Mouse (Mus musculus): ENCODE data around the gene Atp2b2. TPM values are rescaled to one million over a fixed set of nuclear protein-coding genes. Genes with fewer than 3 reads are reported as not detected.

Gene Atp2b2
- total RNA-seq, 2 experiments from 2014 or later: 324 to 330 TPM

DNA sequence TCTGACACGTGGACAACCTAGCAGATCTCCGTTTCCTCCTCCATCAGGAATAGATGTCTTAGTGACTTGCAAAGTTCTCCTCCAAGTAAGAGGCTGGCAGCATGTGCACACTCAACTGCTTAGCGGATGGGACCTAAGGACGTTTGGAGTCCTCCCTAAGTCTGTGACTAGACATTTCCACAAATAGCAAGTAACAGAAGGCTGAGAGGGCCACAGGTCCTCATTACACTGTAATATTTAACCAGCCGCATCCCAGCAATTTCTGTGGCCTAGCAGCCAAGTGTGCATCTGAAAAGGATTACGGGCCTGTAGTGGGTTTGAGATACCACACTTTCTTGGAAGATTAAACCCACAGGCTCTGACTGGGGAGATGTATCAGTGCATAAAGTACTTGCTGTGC lies 30.4 kb downstream of the Atp2b2 start:
- DNase-seq: no peak

DNA sequence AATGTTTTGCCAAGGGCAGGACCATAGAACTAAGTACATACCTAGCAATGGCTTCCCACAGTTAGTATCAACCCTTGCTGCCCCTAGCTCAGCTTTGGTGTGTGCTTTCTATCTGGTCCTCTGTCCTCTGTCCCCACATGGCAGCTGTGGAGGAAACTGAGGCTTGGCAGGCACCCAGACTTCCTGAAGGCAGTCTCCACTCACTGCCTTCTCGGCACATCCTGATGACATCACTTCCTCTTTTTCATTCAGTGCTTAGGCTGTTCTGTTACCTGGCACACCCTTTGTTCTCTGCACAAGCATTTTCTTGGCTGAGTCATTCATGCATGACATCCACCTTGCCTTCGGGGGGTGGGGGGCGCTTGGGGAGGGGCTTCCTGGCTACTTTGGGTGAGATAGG lies 38.6 kb downstream of the Atp2b2 start:
- no peak for DNase-seq

DNA sequence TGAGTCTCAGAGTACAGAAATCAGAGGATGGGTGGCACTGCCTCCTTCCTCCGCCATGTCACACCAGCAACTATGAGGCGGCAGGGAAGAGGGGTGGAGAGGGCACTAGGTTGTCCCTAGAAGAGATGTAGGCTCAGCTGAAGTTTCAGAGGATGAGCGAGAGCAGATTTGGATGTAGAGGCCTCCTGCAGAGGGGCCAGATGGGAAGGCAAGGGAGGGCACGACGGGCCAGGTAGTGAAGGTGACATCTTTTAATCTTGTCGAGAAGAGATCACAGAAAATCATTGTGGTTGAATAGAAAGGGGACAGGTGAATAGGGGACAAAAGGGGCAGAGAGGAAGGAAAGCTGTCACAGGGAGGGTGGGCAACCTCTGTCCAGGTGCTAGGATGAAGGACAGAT lies 41.5 kb downstream of the Atp2b2 start:
- no peak for DNase-seq

DNA sequence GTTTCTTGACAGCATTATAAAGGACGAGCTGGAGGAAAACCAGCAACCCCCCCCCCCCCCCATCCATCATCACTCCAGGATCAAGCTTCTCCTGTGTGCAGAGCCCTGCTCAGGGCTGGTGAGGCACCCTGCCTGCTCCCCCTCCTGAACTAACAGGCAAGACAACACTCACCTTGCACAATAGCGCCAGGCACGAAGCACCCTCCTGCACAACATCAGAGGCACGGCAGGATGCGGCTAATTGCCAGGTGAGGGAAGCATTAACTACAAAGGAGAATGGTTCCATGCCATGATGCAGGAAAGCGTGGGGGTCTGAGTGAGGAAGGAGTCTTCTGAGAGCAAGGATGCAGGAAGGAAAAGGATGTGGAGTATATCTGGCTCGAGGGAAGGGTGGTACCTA lies 42.1 kb downstream of the Atp2b2 start:
- no peak for DNase-seq

DNA sequence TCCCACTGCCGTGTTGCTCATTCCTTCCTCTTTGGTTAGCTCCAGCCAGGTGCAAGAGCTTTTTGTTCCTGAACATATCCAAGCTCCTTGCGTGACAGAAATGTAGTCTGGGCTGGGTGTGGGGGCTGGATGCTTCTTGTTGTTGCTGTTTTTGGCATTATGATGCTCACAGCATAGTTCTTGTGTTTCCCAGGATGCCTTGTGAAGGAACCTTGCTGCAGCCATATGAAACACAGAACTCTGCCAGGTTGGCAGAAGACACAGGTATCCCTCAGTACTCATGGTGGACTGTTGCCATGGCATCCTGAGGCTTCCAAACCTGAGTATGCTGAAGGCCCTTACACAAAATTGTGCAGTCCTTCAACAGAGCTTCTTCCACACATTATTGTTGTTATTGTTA lies 44.0 kb downstream of the Atp2b2 start:
- no peak for DNase-seq

DNA sequence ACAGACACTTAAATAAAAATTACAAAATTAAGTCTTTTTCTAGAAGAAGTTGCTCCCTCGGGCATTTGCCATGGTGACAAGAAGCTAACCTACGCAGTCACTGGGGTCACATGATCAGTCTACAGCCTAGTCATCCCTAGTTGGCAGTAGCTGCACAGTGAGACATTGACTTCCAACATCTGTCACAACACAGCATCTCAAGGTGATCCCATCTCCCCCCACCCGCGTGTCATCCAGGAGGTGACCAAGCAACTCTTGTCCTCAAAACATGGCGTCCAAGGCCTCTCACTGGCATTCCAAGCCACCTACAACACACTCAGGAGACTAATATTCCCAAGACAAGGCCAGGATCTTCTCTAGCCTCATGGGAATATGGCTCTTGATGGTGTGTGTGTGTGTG lies 48.2 kb downstream of the Atp2b2 start:
- DNase-seq: no peak

DNA sequence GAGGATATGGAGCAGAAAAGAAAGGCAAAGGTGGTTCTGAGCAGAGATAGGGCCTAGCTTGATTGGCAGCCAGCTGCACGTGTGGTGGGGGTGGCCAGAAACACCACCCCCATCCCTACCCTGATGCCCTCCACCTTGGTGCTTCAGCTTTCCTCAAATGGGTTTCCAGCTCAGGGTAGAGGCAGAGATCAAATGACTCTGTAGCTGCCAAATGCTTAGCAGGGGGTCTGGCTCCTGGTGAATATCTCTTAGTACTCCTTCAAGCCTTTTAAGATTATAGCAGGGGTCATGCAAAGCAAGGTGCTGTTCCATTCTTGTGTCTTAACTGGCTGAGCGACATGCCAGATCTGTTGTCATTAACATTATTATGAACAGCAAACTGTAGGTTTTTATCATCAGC lies 50.3 kb downstream of the Atp2b2 start:
- DNase-seq: no peak

DNA sequence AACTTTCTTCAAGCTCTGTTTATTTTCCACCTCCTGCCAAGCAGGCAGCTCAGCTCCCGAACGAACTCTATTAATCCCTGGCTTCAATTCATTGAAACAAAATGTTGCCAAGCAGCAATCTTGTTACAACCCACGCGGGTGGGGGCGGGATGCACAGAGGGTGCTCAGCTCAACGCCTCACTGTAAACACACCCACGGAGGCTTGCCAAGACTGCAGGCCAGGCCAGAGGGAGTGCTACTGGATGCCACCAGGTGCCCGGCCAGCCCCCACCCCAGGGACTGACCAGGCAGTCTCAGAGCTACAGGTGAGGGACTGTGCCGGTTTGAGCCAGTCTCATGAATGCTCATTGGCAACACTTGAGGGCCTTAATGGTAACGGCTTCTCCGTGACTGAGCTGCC lies 50.9 kb downstream of the Atp2b2 start:
- DNase-seq: peak; percentile 84 to 87

DNA sequence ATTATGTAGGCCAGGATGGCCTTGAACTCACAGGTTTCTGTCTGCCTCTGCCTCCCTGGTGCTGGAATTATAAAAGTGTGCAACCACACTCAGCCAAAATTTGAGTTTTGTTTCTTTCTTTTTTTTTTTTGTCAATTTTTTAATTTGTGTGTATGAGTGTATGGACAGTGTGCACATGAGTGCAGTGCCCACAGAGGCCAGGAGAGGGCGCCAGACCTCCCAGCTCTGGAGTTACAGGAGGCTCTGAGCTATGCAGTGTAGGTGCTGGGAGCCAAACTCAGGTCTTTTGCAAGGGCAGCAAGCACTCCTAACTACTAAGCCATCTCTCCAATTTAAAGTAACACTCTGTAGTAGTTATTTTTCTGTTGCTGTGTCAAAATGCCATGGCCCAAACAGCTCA lies 52.4 kb downstream of the Atp2b2 start:
- no peak for DNase-seq

DNA sequence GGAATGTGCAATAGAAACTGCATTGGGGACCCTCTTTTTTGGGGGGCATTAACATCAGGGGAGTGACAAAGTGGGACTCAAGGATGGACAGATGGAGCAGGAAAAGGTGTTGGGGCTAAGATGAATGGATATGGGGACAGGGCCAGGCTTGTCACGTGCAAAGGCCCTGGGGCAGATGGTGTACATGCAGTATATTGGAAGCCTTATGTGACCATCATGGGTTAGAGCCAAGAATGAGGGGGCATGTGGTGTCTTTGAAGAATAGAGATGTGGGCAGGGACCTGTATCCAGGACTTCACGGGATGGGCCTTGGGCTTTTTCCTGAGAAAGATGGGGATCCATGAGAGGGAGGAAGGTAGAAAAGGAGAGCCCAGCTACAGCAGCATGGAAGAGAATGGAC lies 53.9 kb downstream of the Atp2b2 start:
- no peak for DNase-seq

DNA sequence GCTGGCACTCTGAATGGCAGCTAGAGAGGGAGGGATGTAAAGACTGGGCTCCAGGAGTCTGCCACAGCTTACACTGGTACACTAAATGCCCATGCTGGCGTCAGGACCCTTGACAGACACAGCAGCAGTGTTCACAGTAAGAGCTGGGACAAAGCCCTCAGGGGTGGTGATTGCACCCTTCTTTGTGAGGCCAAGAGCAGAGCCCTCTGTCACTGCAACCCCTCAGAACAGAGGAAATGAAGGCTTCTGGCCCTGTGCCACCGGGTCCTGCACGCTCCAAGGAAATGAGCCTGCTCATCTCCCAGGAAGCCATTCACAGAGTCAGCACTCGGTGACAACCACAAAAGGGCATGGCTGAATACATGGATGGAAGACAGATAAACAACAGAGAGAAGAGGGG lies 55.7 kb downstream of the Atp2b2 start:
- DNase-seq: no peak

DNA sequence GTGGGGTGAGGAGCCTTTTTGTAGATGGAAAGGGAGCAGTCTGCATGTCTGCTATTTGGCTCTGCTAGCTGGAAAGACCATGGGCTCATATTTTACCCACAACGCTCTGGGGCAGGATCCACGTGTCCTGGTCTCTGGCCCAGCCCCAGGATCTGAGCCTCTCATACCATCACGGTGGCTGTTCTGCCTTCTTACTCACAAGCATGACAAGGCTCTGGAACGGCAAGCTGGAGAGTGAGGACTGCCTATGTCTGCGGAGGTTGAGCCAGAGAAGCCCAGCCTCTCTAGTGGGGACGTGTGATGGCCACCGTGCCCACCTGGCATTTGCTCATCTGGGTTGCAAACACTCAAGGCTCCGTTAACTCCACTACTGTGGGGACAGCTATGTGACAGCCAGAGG lies 63.7 kb downstream of the Atp2b2 start:
- no peak for DNase-seq

DNA sequence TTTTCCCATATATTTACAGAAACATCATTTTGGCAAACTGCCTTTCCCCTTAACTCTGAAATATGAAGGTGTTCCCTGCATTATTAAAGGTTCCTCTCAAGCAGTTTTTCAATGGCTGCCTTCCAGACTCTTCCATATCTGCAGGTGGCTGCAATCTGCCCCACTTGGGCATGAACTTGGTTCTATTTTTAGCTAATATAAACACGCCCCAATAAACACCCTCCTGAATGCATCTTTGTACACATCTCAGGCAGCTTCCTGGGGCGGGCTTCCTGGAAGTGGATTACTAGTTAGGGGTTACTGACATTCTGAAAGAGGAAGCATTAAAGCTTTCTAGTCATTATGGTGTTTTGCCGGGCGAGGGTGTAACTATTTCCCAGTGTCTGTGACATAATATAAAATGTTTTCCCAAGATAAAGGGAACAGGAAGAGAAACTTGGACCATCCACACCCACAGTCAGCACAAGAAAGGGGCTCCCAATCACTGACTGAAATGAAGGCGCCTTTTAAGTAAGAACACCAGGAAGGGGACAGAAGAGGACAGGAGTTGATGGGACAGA lies 64.2 kb downstream of the Atp2b2 start:
- no peak for DNase-seq

DNA sequence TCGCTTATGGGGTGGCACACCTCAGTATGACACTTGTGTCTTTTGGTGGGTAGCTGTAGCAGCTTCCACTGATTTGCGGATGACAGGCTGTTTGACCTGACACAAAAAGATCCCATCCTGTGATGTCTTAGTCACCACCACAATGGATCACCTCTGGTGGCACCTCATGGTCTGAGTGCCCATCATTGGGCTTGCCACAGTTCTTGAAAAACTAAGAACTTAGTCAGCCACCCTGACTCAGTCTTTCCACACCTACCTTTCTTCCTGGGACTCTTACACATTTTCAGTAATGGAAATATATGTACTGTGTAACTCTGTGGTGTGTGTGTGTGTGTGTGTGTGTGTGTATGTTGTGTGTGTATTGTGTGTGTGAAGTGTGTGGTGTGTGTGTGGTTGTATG lies 71.5 kb downstream of the Atp2b2 start:
- no peak for DNase-seq

DNA sequence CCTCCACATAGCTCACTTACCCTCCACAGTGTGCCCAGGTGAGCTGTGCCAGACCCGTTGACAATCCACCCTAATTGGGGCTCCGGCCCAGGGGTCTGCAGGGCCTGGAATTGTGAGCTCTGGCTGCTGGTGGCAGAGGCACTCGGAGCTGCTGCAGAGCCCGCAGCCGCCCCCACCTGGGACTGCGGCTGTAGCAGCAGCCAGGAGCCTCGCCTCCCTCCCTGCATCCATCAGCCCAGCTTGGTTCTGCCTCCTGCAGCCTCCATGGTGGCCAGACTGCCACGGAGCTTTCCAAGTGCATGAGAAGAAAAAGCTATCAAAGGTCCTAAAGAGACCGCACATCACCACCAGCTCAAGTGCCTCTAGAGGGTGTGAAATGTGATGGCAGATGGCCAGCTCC lies 71.9 kb downstream of the Atp2b2 start:
- DNase-seq: no peak

DNA sequence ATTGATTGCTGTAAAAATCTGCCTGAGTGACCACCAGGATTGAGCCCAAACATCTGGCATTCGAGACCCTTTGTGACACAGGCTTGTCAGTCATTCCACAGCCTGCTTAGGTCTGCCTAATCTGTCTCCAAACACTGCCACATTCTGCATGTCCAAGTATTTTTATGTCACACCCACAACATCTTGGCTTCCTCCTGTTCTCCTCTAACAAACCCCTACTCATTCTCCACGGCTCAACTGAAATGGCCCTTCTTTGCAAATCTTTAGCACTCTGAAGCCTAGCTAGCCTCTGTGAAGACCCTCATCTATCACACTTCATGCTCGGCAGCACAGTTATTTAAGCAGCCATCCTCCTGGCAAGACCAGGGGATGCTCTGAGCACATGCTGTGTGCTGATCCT lies 72.7 kb downstream of the Atp2b2 start:
- DNase-seq: no peak

DNA sequence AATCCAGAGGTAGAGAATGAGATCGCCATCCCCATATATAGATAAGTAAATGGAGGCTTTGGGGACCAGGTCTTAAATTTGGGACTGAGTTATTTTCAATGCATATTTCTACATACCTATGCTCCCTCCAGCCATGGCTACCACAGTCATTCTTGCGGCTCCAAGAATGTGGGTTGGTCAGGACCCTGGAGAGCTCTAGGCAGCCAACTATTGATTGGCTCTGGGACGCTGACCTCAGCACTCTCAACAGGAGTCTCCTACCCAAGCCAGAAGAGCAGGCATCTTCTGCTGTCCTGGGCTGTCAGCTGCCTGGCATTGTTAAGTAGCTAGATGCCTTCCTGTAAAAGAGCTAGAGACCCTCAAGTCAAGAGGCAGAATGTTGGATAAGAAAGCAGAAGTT lies 79.6 kb downstream of the Atp2b2 start:
- DNase-seq: no peak

DNA sequence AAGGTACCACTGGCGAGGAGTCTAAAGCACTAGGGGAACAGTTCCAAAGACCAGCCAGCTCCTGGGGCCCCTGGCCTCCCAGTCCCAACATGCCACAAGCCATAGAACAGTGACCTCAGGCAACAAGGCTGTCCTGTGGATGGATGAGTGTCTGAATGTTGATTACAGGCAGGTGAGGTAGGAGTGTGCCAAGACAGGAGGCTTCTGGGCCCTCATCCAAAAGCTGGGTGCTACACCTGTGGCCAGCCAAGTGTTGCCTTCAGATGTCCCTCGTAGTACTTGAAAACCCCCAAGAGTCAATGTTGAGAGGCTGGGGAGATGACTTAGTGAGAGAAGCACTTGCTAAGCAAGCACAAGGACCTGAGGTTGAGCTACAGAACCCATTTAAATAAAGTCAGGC lies 80.8 kb downstream of the Atp2b2 start:
- DNase-seq: no peak

DNA sequence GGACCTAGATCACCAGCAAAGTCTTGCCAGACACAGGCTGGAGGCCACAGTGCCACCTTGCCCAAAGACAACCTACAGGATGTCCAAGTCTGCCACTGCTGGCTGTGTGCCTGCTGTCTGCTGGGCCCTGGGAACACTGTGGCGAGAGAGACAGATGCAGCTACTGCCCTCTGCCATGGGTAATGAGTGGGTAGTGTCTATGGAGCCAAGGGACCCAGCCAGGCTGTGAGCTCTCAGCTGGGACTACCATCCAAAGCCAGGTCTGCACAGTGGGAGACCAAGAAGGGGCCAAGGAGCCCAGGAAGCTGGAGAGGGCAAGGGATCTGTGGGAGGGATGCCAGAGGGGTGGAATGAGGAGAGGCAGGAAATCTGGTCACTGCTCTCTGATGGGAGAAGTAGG lies 83.1 kb downstream of the Atp2b2 start:
- DNase-seq: no peak

DNA sequence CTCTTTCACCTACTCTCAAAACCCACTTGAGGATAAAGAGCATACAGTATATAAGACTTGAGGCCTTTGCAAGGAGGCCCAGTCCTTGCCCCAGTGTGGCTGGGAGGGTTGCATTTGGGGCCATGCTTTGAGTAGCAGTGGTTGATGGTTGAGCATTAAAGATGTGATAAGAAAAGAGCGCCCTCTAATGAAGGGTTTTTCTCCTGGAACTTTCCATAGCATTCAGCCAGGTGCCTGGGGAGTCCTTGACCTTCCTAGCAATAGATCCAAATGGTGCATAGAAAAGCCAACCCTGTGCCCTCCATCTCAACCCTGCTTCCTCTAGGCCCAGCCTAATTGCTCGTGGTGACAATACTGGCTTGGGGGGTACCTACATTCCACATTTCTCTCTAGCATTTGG lies 83.7 kb downstream of the Atp2b2 start:
- no peak for DNase-seq

DNA sequence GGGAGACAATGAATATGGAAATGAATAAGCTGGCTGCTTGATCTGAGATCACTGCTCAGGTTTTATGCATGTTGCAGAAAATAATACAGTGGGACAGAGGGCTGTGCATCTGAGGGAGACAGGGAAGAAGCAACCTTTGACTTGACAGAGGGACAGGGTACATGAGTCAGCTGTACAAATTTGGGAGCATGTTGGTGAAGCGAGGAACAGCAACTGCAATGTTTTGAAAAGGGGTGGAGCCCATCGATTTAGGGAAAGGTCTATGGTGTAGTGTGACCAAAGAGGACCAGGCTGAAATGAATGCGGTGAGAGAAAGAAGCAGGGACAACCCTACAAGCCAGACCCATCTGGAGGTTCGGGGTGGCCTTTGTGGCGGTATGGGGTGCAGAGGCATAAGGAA lies 84.4 kb downstream of the Atp2b2 start:
- no peak for DNase-seq

DNA sequence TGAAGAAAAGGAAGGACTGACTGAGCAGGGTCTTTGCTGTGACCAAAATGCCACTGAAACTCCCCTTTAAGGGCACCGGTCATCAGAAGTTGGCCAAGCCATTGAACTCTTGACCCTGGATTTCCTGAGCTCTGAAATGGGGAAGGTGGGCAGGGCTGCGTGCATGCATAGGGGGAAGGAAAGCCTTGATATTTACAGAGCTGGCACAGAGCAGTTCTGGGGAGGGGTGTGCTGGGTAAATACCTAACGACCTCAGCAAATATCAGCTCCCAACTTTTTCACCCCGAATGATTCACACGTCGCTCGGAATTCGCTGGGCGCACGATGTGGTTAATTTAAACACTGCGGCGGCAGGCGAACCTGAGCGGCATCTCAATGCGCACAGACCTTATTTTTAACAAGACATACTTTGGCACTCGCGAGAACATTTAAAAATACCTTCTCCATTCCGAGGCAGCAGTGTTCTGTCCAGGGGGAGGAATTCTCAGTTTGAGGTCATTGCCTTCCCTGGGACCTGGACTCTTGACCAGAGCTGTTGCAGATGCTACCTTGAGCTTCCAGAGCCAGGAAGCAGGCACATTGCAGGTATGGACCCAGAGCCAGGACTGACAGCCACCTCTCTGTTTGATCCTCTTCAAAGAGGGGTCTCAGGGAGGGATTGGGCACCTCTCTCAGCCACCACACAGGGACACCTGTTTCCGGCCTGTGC lies 85.0 kb downstream of the Atp2b2 start:
- DNase-seq: no peak

DNA sequence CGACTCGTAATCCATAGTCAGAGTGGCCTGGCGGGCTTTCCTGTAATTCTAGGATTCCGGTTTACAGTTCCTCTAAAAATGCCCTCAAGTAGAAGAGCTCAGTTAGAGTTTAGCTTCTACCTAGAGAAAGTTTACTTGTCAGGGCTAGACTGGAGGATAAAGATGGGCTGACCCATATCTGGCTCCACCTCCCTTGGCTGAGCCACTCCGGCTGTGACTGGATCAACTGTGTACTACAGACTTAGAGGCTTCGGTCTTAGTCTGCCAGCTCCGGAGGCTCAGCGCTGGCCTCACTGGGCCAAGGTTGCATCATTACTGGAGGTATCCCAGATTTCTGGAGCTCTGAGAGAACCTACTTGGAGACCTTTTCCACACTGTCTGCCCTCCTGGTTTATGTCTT lies 94.9 kb downstream of the Atp2b2 start:
- no peak for DNase-seq

DNA sequence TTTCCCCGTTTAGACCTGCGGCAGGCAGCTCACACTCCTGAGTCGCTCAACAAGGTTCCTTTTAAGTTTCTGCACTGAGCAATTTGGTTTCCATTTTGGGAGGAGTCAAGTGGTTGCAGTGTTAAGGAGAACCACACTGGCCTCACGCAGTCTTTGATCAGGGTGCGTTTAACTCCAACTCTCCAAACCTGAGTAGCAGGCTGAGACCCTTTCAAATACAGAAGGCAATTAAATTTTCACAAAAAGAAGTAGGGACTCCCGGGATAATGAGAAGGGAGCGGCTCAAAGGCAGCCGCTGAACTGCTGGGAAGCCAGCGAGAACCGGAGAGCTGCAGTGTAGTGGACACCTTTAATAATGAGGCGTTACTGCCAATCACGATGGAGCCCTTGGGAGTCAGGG lies 100.1 kb downstream of the Atp2b2 start:
- DNase-seq: no peak

DNA sequence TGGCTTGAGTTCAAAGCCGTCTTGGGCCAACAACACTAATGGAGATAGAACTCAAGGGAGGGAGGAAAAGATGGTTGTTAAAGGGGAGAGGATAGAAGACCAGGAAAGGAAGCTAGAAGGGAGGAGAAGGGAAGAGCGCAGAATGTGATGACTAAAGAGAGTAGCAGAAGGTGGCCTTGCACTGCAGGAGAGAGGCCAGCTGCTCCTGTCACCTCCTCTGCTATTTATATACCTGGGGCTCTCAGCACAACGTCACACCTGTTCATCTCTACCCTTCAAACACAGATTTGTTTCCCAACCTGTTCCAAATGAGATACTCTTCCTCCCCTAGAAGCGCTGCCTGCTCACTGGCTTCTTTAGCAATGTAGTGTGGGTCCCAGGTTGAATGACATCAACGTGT lies 101.1 kb downstream of the Atp2b2 start:
- no peak for DNase-seq
